8 mouse cellular contexts compared by ENCODE assay signal in the genomic region with DNA sequence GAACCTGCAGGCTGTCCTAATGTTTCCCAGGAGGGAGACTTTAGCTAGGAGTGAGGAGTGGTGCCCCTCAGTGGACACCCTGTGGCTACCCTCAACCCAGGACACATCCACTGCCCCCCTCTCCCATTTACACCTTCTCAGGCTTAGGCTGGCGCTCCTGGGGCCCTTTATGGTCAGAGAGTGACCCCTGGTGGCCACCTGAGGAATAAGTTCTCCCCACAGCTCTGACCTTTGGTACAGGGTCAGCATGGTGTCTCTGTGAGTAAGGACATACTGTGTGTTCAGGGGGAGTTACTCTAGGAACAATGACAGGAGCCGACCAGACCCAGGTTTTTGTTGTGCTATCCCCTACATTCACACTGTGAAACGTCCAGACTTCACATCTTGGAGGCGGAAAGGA. TPM values are rescaled to one million over a fixed set of nuclear protein-coding genes. Genes with fewer than 3 reads are reported as not detected.
A peak's percentile ranks its signal among the peaks of the same experiment; 100 is the strongest.
DNase-seq lines count a peak whose midpoint lies in the region; ATAC-seq lines count a peak whose summit lies in the region.

No protein-coding gene starts in this region.

- H3K4me3 ChIP-seq in kidney, embryonic 15.5 days (replicated peaks), result no peak overlapping the region

- peak; percentile 68 to 86 for DNase-seq in adrenal gland, adult (ENCODE audit: inconsistent age in 2 of 2, low spot score in 1 of 2)
- DNase-seq in adrenal gland, adult 8-10 months, result no peak
- peak; percentile 59 for DNase-seq in MN1 (ENCODE audit: low spot score)
- DNase-seq in cerebellum, adult 8-10 months, result peak; percentile 71
- peak; percentile 80 for DNase-seq in gastrocnemius, postnatal 10 days
- DNase-seq in lung, postnatal 25 days (ENCODE audit: low spot score), result peak; percentile 54
- DNase-seq in spleen, adult 12 weeks (ENCODE audit: low spot score), result peak; percentile 24

- H3K27me3 ChIP-seq in kidney, embryonic 15.5 days, result no peaks in the 10 kb centered on the region

- no peak overlapping the region for H3K4me2 ChIP-seq in kidney, embryonic 15.5 days

- H3K27ac ChIP-seq in kidney, embryonic 15.5 days, result no peak overlapping the region

- peaks cover 8% of the 10 kb centered on the region for H3K4me1 ChIP-seq in kidney, embryonic 15.5 days

- no peaks in the 10 kb centered on the region for H3K9me3 ChIP-seq in kidney, embryonic 15.5 days (replicated peaks)

- peaks cover 44% of the 10 kb centered on the region for H3K36me3 ChIP-seq in kidney, embryonic 15.5 days

- H3K9ac ChIP-seq in kidney, embryonic 15.5 days, result no peak overlapping the region

- 36% methylated on average over 4 of the region's 4 CpGs for WGBS in kidney, embryonic 15.5 days

- peak; percentile 52; the same call in 1 of the 2 replicates for ATAC-seq in kidney, embryonic 15.5 days (replicated peaks; ENCODE audit: low FRiP score)

RNA-seq across cellular contexts. Expression of gene Sardh, which starts 10.8 kb away (rescaled TPM):
- total RNA-seq in adrenal gland, adult 8-10 months (2022), result 10 to 100 TPM in 1 of 4 experiments, 1 to 10 TPM in 3; 8.1 to 11.2 (median 8.8) TPM
- total RNA-seq in gastrocnemius, postnatal 10 days (2021), result 1 to 10 TPM; 5.2 to 7.8 TPM
- 38.7 and 46.1 TPM in 2 replicates for polyA plus RNA-seq in kidney, embryonic 15.5 days (2015; fragmentation: Nextera tagmentation; extraction: Ambion mirVana)
